In the genomic region with DNA sequence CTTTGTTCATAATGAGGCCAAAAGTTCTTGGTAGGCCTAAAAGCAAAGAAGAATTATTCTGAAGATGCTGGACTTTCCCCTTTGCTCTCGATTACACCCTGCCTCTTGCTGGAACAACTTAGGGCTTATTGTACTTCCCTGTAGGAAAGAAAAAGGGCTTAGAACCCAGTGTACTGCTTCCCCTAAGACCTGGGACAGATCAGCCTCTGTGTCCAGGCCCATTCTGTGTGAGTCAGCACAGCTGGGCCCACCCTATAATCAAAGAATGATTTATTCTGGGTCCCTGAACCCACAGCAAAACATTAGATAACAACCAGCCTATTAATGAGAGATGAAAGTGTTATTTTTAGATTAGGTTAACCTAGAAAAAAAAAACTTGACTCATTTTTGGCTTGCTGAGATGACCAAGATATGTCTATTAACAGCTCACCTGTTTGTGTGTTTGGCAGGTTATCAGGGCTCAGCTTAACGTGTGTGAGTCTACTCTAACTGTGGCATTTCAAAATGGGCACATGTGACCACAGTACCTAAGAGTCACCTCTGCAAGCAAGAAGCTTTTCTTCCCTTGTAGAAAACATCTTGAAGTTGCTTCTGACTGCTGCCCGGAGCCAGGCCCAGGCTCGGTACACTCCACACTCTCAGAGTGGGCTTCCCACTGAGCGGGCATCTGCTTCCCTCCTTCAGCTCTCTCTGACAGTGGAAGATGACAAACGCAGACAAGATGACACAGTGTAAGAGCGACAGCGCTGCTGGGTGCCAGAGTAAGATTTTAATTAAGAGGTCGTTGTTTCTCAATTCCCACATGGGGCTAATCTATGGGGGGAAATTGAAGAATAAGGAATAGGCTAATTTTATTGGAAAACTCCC, we compare ENCODE assay signal across 17 mouse cellular contexts.
A peak's percentile ranks its signal among the peaks of the same experiment; 100 is the strongest.
DNase-seq lines count a peak whose midpoint lies in the region; ATAC-seq and TF ChIP-seq lines count a peak whose summit lies in the region.
"Had no signal": no experiment of that assay in that cellular context is flagged by ENCODE, and none has a peak within 500 bp of the region (broad histone marks: within the 10 kb centered on the region; RNA-seq: fewer than 3 reads in every experiment).

No protein-coding gene starts in this region.

- no peaks in the 10 kb centered on the region for H3K36me3 ChIP-seq in intestine, embryonic 16.5 days (ENCODE audit: control insufficient read depth, insufficient read depth, low read length)
- H3K36me3 ChIP-seq: embryonic facial prominence, embryonic 15.5 days; liver, embryonic 15.5 days; neural tube, embryonic 15.5 days had no signal

- TF ChIP-seq POLR2A in cerebellum, adult 2 months (IDR thresholded peaks at IDR 0.05; ENCODE audit: borderline replicate concordance, insufficient read depth, low read length) = no peak

- WGBS in cerebellum, adult 2 months = 17% methylated on average over 9 of the region's 9 CpGs
- 77% methylated on average over 9 of the region's 9 CpGs for WGBS in intestine, embryonic 16.5 days

- no peaks in the 10 kb centered on the region for H3K27me3 ChIP-seq in cerebellum, adult 2 months (ENCODE audit: control insufficient read depth, insufficient read depth, low read length)
- H3K27me3 ChIP-seq in intestine, embryonic 16.5 days (replicated peaks; ENCODE audit: control insufficient read depth, insufficient read depth, low read length) = no peaks in the 10 kb centered on the region
- H3K27me3 ChIP-seq: embryonic facial prominence, embryonic 15.5 days; forebrain, embryonic 13.5 days; liver, embryonic 15.5 days; neural tube, embryonic 15.5 days had no signal

- no peak overlapping the region for H3K4me2 ChIP-seq in intestine, embryonic 16.5 days (ENCODE audit: low read depth, low read length)
- H3K4me2 ChIP-seq: embryonic facial prominence, embryonic 15.5 days; forebrain, embryonic 13.5 days; heart, embryonic 11.5 days; liver, embryonic 15.5 days; neural tube, embryonic 15.5 days had no signal

- no peak for TF ChIP-seq CTCF in cerebellum, adult 2 months (IDR thresholded peaks at IDR 0.05; ENCODE audit: borderline replicate concordance, insufficient read depth, low read depth, low read length)

- H3K27ac ChIP-seq in cerebellum, adult 2 months (ENCODE audit: insufficient read depth, low read length) = no peak overlapping the region
- H3K27ac ChIP-seq in intestine, embryonic 16.5 days (ENCODE audit: low read length) = no peak overlapping the region
- H3K27ac ChIP-seq: embryonic facial prominence, embryonic 15.5 days; forebrain, embryonic 13.5 days; kidney, postnatal 0 days; liver, embryonic 15.5 days; neural tube, embryonic 15.5 days had no signal

- H3K9me3 ChIP-seq in intestine, embryonic 16.5 days (ENCODE audit: control insufficient read depth, low read length) = no peaks in the 10 kb centered on the region
- H3K9me3 ChIP-seq: embryonic facial prominence, embryonic 15.5 days; forebrain, embryonic 13.5 days; liver, embryonic 15.5 days; neural tube, embryonic 15.5 days had no signal

- ATAC-seq in intestine, embryonic 16.5 days = peak; percentile 49; the same call in 1 of the 2 replicates
- ATAC-seq: forebrain, embryonic 13.5 days had no signal

- H3K9ac ChIP-seq in intestine, embryonic 16.5 days (ENCODE audit: low read depth, low read length) = no peak overlapping the region
- H3K9ac ChIP-seq: embryonic facial prominence, embryonic 15.5 days; forebrain, embryonic 13.5 days; liver, embryonic 15.5 days; neural tube, embryonic 15.5 days had no signal

- no peak overlapping the region for H3K4me3 ChIP-seq in cerebellum, adult 2 months (replicated peaks; ENCODE audit: insufficient read depth, low read depth, low read length)
- H3K4me3 ChIP-seq in intestine, embryonic 16.5 days (ENCODE audit: low read length) = no peak overlapping the region
- H3K4me3 ChIP-seq: embryonic facial prominence, embryonic 15.5 days; forebrain, embryonic 13.5 days; liver, embryonic 15.5 days; neural tube, embryonic 15.5 days had no signal

- DNase-seq in heart, adult 11 months = peak; percentile 31
- no peak for DNase-seq in heart, adult 9 months (ENCODE audit: low spot score in 2 of 2)
- peak; percentile 20 for DNase-seq in brain, adult 2 months (ENCODE audit: low read depth, low spot score)
- peak; percentile 61 to 62 for DNase-seq in cerebellum, adult 2 months
- DNase-seq in left cerebral cortex, adult 11 months (ENCODE audit: low spot score) = no peak
- DNase-seq in B cell, adult 2 months = no peak
- DNase-seq in adrenal gland, postnatal 10 days = no peak
- DNase-seq: gastrocnemius, postnatal 10 days; lung, postnatal 10 days; thymus, postnatal 36 days had no signal

- peaks cover 6% of the 10 kb centered on the region; the same call in 1 of the 2 replicates for H3K4me1 ChIP-seq in cerebellum, adult 2 months (ENCODE audit: control insufficient read depth, insufficient read depth, low read length)
- H3K4me1 ChIP-seq in intestine, embryonic 16.5 days (ENCODE audit: control insufficient read depth, insufficient read depth, low read length) = 0 out of 2 replicates have a peak, but pooled peaks cover 7% of the 10 kb centered on the region
- H3K4me1 ChIP-seq: embryonic facial prominence, embryonic 15.5 days; forebrain, embryonic 13.5 days; liver, embryonic 15.5 days; neural tube, embryonic 15.5 days had no signal

Comparison
In these comparisons a context has a peak if more than half of its experiments do, and no peak if none do; other contexts are left out.
1. DNase-seq: peak in heart, adult 11 months (single experiment), brain, adult 2 months (single experiment) and cerebellum, adult 2 months (2 of 2); none in heart, adult 9 months (0 of 2), left cerebral cortex, adult 11 months (single experiment), B cell, adult 2 months (0 of 2) and adrenal gland, postnatal 10 days (single experiment).